Mouse (Mus musculus) G1E (cell line): ENCODE measurements at regions not wholly inside any gene's neighbourhood (a gene's known extent, or its start where the extent isn't known, plus 50 kb on each side); places are given as distances from the start of the nearest gene placed in this dataset.

Experiments used
- CTCF ChIP-seq: IDR thresholded peaks from 2 replicates; pipeline ENCODE4 v1.5.1; 2012; ENCODE audit warnings: low read depth, low read length, inconsistent platforms, mixed read lengths
- TAL1 ChIP-seq: conservative IDR thresholded peaks from 2 replicates; pipeline ENCODE4 v1.6.1; 2012; ENCODE audit warnings: low read depth, low read length, inconsistent platforms, mixed read lengths

DNA sequence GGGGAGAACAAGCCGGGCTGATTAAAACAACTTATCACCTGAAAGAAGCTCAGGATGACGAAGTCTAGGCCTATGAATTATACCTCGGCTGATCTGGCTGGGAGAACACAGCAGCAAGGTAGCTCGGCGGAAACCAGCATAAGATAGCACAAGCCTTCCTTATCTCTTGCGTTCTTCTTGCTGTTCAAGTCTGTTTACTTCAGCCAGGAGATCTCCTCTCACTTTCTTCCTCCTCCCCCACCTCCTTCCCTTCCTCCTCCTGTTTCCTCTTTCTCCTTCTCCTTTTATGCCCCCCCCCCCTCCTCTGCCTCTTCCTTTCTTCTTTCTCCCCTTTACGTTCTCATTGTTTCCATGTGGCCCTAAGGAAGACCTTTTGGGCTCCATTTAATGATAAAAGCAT lies 168.2 kb downstream of the Adra2a start:
- no peak for TF ChIP-seq CTCF
- no peak for TF ChIP-seq TAL1
